Comparison of ENCODE assay signal across 8 mouse cellular contexts in genomic region chr9:32940111-32940813, GRCm38 (mm10).
DNase-seq lines count a peak whose midpoint lies in the region; ATAC-seq and TF ChIP-seq lines count a peak whose summit lies in the region.

No protein-coding gene starts in this region.

- no peaks in the 10 kb centered on the region for H3K36me3 ChIP-seq in intestine, postnatal 0 days (ENCODE audit: control insufficient read depth, insufficient read depth)
- no peaks in the 10 kb centered on the region for H3K36me3 ChIP-seq in midbrain, embryonic 10.5 days

- peak overlapping the region; percentile 9; the same call in 1 of the 2 replicates for H3K27ac ChIP-seq in intestine, postnatal 0 days (ENCODE audit: low read depth, low read length)
- peak overlapping the region; percentile 83 for H3K27ac ChIP-seq in midbrain, embryonic 10.5 days (replicated peaks)

- H3K4me1 ChIP-seq in intestine, postnatal 0 days (replicated peaks; ENCODE audit: control insufficient read depth, insufficient read depth, low read length): no peaks in the 10 kb centered on the region; the same call in 1 of the 2 replicates
- H3K4me1 ChIP-seq in midbrain, embryonic 10.5 days: peaks cover 25% of the 10 kb centered on the region

- peak; percentile 96 for ATAC-seq in granulocyte monocyte progenitor cell, adult 5-6 weeks (replicated peaks; ENCODE audit: poor library complexity, severe bottlenecking)
- peak; percentile 80 for ATAC-seq in intestine, postnatal 0 days

- no peak overlapping the region for H3K9ac ChIP-seq in intestine, postnatal 0 days (ENCODE audit: low read depth, low read length)

- peak overlapping the region; percentile 51 for H3K4me3 ChIP-seq in intestine, postnatal 0 days (ENCODE audit: low read depth, low read length)
- H3K4me3 ChIP-seq in midbrain, embryonic 10.5 days: peak overlapping the region; percentile 61

- intact Hi-C loops in left cerebral cortex, postnatal 36 days (cut with DNase I): loop anchor here (1.0 to 5.0 kb wide), 6 partner anchors 142 to 533 kb away; no protein-coding TSS in a partner anchor

- WGBS in intestine, postnatal 0 days: 18% methylated on average over 19 of the region's 19 CpGs
- 22% methylated on average over 19 of the region's 19 CpGs for WGBS in midbrain, embryonic 10.5 days

- H3K9me3 ChIP-seq in intestine, postnatal 0 days (ENCODE audit: control insufficient read depth): no peaks in the 10 kb centered on the region
- H3K9me3 ChIP-seq in midbrain, embryonic 10.5 days (replicated peaks): no peaks in the 10 kb centered on the region

- no peaks in the 10 kb centered on the region for H3K27me3 ChIP-seq in intestine, postnatal 0 days (replicated peaks; ENCODE audit: control insufficient read depth, insufficient read depth, low read length)
- H3K27me3 ChIP-seq in midbrain, embryonic 10.5 days (ENCODE audit: low read depth, poor library complexity, severe bottlenecking): peaks cover 25% of the 10 kb centered on the region; the same call in 1 of the 2 replicates

- peak overlapping the region; percentile 71 for H3K4me2 ChIP-seq in intestine, postnatal 0 days (replicated peaks; ENCODE audit: low read depth)

- DNase-seq in adrenal gland, adult 8-10 months: peak; percentile 61
- peak; percentile 80 for DNase-seq in embryo, embryonic 11.5 days (ENCODE audit: low read depth, low spot score)
- peak; percentile 61 to 70 for DNase-seq in left cerebral cortex, postnatal 36 days (ENCODE audit: low spot score in 2 of 2)
- DNase-seq in midbrain, embryonic 10.5 days (ENCODE audit: low spot score): peak; percentile 83
- peak; percentile 79 for DNase-seq in right cerebral cortex, postnatal 4 days
- peak; percentile 80 for DNase-seq in yolk sac, embryonic 10.5 days (ENCODE audit: low spot score)

- TF ChIP-seq CTCF in intestine, postnatal 0 days (IDR thresholded peaks at IDR 0.05; ENCODE audit: low read depth): peak; percentile 85

Comparison
In these comparisons a context has a peak if more than half of its experiments do, and no peak if none do; other contexts are left out.
1. Peak in every context shown above with its lines: DNase-seq, ATAC-seq, H3K4me3 ChIP-seq and H3K27ac ChIP-seq.